Mouse (Mus musculus) retina, postnatal 7 days (tissue): ENCODE measurements at regions not wholly inside any gene's neighbourhood (a gene's known extent, or its start where the extent isn't known, plus 50 kb on each side); places are given as distances from the start of the nearest gene placed in this dataset.
"Not testable (repeated sequence)": the region's sequence is repeated elsewhere in the genome, so short reads cannot be mapped to it uniquely, and the experiment has no call there.

Experiments used
- DNase-seq: peaks from one replicate; pipeline ENCODE4 v3.0.0-alpha.2; 2012; ENCODE audit warnings: low read depth, low spot score

DNA sequence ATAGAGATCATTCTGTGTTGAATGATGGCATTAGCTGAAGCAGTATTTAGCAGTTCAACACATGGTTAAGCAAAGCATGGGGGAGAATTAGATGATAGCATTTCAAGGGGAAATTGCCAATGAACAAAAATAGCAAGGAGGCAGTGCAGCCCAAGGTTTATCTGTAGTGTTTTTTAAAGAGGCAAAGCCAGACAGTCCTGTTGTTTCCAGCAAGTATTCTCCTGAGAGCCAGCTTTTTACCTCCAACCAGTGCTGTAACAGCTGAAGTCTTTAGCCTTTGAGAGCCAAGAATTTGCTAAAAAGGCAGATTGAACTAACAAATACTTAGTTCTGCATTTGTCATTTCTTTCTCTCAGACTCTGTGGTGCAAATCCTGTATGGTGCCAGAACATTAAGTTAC lies 305.1 kb upstream of the Arx start:
- DNase-seq: no peak

DNA sequence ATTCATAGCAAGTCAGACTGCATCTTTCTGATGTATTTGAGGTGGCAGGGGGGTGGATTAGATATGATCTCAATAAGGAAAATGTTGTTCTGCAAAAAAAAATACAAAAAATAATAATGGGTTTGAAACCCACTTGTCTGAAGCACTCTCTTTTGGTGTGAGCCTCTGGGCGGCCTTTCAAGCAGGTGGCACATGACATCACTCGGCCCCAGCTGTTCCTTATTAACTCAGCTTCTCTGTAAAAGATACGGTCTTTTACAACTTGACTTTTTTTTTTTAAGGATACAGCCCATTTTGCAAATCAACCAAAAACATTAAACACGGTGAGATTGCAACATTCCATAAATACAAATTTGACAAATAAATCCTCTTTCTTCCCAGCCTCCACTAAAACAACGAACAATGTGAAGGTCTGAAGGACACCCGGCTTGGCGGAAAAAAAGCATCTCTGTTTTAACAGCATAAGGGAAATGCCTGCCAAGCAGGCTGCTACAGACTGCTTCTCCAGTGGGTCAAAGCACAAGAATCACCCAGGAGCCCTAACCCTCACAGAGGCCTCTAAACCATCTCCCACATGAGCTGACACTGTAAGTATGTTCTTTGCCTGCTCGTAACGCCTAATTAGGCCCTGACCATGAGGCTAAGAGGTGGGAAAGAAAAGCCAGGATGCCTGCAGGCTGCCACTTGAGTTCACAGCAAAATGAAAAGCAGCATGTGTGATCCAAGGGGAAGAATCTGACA lies 283.8 kb upstream of the Arx start:
- no peak for DNase-seq

DNA sequence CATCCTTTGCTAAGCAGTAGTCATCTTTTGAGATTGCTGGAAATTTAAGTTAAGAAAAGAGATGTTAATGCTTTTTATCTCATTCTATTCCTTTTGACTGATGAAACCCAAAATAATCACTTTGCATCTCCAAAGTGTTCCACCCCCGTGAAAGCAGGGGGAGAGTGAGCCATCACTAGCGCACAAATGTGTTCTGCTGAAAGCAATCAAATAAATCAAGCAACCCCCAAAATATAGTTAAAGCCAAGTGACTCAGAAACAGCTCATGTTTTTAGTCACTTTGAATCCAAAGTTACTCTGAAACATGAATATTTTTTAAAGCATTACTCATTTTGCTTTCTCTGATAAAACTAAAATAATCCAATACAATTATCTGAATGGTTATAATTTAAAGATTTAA lies 279.6 kb upstream of the Arx start:
- no peak for DNase-seq

DNA sequence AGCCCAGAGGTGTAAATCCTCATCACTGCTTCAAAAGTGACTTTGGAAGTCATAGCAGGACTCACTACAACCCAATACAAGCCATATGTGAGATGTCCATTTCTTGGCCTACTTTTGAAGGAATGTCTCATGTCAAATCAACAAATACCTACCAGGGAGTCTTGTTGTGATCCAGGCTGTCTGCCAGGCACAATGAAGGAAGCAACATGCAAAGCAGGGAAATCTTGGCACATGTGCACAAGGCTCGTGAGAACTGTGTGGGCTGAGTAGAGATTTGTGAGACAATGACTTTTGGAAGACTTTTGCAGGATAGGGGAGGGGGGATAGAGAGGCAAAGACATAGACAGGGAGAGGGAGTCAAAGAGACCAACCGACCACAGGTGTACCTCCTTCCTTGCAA lies 274.7 kb upstream of the Arx start:
- no peak for DNase-seq

DNA sequence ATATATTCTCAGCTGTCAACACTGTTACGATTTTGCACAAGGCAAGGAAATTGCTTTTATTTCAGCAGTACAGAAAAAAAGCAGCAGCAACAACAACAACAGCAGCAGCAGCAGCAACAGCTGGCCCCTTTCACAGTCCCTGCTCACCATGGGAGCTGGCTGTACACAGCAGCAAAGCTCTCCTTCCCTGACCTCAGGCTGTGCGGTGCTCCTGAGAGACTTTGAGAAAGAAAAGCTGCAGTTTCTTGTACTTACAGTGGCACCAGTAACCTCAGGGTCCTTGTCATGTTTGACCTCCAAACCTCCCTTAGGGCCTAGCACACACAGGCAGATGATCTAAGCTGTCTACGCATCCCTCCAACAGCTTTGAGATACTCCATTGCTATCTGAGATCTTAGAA lies 269.9 kb upstream of the Arx start:
- no peak for DNase-seq

DNA sequence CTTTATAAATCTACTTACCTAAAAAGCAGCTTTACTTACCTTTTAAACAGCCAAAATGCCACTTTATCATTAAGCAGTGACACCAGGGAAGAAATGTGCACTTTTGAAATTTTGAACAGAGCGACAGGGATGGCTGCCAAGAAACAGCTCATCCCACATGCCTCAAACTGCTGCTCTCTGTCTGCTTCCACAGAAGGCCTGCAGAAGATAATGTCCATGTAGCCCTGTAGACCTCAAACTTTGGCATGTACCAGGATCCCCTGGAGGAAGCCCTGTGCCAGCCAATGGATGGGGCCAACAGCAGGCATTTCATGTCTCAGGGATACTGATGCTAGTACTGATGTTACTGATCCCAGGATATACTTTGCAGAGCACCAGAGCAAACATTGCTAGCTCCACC lies 245.1 kb upstream of the Arx start:
- DNase-seq: no peak

DNA sequence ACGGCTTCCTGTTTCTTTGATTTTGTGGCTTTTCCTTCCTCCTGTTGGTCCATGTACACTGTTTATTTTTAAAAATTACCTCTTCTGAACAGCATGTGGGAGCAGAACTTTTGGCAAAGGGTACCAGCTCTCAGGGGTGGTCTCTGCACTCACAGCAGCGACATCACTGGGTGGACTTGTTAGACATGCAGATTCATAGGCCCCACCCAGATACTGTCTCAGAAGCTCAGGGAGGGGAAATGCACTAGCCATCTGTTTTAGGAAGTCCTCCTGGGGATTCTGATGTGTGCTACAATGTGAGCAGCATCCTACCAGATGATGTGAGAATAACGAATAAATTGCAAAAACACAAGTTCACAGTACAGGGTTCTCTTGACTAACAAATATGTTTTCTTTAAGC lies 243.5 kb upstream of the Arx start:
- DNase-seq: no peak

DNA sequence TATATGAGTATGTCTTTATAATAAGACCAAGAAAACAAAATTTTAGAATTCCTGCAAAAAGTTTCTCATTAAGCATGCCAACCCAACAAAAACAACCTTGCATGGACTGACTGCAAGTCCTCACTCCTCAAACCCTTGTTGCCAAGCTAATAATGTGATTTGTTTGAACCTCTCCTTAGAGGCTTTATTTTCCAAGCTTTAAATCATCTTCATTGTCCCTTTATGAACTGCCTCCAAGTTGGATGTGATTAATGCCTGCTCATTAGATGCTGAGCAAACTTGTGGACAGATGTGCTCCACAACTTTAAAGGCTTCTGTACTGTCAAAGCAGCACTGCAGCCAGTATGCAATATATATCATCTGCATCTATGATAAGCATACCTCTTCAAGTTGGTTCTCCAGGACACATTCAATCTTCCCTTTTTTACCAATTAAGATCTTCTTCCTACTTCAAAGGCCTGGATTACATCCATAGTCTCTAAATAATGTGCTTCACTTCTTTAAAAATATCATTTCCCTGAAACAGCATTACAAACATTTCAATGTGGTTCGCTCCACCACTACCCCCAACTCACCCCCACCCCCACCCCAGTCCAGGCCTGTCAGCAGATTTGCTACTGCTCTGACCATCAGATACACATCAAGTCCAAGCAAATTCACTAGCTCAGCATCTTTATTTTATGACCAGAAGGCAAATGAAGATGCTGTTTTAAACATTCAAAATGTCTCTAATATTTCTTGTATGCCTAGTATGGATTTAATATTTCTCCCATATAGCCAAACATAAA lies 237.1 kb upstream of the Arx start:
- DNase-seq: no peak

DNA sequence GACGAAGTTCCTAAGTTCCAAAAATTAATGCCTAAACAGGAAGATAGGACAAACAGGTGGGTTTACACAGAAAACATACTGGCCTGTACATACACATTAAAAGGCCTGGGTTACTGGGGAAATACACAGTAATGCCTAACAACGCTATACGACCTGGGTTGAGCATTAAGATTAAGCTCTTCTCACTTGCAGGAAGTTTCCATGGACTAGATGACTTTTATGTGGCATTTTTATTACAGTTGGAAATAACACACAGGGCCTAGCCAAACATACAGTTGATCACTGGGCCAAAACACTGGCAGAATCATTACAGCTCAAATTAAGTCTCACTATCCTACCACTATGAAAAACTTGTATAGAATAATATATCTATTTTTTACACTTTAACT lies 236.5 kb upstream of the Arx start:
- no peak for DNase-seq

DNA sequence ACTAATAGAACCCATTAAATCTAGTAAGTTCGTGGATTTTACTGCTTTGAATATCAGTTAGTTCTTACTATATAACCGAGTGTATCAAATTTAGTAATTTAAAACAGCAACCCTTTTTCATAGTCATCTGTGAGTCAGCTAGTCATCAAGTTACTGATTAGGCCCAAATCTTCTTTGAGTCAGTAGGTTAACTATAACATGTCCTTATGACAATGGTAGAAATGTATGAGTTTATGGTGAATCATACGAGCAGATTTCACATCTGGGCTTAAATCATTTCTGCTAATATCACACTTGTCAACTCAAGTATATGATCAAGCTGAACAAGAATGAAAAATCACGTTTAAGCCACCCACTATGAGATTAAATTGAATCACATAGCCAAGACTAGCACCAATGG lies 226.7 kb upstream of the Arx start:
- DNase-seq: no peak

DNA sequence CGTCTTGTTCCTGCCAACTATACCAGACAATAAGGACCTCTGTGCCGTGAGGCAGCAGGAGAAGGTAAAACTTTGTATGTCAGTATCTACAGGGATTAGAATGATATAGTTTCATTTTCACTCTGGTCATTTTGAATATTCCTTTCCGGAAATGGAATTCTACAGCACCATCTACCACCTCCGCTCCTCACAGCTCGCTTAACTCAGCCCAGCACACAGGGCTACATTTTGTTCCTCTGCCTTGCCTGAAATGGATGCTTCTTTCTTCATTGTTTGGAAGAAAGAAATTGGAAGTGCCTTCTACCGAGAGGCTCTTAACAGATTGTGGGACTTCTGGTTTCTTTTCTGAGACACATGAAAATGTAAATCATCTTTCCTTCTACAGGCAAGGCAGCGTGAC lies 217.4 kb upstream of the Arx start:
- DNase-seq: no peak

DNA sequence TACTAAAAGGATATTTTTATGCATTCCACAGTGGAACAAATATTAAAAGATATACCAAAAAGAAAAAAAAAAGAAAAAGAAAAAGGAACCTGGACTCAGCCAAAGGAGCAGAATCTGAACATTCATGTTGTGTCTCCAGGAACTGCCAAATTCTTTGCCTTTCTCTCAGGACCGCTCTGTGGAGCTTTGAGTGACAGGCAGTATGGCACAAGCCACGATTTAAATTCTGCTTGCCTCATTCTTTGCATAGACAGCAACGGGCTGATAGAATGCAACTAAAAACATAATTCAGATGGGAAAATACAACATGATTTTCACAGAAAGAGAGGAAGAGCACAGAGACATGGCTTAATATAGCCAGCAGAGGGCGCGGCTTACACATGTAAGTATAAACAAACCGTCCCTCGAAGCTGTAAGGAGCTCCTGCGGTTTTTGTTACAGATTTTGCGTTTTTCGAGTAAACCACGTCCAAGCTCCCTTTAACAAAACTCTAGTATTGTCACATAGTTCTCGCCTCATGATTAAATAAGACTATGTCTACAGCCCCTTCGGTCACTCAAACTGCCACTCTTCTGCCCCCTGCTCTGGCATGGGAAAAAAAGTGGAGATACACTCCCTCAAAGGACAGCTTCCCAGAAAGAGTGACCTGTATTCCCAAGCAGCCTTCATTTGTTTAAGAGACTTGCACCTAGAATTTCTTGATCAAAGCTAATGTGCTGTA lies 216.5 kb upstream of the Arx start:
- DNase-seq: peak; percentile 28

DNA sequence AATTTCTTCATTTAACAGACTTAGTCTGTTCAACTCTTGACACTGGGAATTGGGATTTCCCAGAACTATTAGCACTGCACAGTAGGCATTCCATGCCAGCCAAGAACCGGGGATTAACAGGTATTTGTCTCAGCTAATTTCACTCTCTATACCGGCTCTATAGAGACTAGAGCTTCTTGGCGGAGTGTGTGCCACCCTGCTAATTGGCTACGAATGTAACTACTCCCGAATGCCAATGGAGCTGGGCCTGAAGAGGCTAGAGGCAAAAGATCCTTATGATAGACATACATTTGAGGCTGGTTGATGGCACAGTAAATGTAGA lies 216.0 kb upstream of the Arx start:
- no peak for DNase-seq

DNA sequence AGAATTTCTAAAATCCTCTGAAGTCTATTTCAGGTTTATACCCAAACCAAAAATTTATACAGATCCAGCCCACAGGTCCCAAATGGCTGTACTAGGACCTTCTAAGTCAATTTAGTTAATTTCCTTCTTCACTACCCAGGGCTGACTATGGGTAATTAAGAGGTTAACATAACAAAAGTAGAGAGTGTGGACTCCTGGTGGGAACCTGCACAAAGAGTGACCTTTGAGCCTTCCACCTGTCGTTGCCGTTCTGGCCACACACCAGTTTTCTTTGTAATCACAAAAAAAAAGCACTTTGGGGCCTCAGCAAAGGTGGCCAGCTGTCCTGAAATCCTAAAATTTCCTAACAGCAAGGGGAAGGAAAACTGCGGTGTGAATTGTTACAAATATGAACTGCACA lies 197.3 kb upstream of the Arx start:
- DNase-seq: no peak

DNA sequence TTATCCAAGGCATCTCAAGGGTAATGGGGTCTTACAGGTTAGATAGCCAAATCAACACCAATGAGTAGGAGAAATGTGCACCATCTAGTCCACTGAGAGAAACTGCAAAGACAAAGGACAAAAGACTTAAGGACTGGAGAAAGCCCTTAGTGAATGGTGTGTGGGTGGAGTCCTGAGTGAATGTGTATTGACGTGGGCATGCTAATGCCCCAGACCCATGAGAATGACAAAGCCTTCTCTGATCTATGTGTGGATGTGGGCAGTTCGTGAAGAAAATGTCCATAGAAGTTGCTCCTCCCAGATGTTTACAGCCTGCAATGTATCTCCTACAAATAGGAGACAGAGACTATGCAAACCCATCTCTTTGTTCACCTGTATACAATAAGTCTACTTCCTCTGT lies 188.7 kb upstream of the Arx start:
- DNase-seq: no peak

DNA sequence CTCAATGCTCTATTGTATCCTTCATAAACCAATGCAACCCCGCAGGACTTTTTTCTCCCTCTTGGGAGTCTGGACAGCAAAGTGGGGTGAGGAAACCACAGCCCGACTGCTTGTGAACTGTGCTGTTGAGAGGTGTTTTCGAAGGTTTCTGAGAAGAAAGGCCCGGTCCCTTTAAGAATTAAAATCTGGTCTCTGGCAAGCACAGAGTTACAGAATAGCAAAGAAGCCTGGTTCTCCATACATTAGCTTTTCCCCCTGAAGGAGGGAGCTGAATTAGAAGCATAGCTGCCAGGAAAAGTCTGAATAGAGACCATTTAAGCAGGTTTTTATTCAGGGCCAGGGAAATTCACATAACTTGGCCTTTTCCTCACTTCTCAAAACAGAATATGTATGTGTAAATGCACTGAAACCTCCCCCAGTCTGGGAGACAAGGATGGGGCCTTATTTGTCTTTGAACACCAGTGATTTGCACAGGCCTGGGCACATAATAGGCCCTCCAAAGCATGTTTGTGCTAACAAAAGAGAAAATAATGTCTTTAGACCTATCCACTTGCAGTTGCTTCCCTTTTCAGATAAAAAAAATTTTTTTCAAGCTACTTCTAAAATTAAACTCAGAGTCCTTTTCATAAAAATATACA lies 178.2 kb upstream of the Arx start:
- DNase-seq: no peak

DNA sequence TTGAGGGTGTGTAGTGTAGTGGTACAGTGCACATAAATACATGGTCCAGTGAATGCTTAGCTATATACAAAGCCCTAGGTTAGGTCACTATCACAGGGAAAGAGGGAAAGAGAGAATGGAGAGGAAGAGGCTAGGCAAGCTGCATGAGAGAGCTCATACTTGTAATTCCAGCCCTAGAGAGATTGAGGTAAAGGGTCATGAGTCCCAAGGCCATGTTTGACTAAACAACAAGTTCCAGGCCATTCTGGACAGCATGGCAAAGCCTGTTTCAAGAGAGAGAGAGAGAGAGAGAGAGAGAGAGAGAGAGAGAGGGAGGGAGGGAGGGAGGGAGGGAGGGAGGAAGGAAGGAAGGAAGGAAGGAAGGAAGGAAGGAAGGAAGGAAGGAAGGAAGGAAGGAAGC lies 131.9 kb upstream of the Arx start:
- DNase-seq: not testable (repeated sequence)

DNA sequence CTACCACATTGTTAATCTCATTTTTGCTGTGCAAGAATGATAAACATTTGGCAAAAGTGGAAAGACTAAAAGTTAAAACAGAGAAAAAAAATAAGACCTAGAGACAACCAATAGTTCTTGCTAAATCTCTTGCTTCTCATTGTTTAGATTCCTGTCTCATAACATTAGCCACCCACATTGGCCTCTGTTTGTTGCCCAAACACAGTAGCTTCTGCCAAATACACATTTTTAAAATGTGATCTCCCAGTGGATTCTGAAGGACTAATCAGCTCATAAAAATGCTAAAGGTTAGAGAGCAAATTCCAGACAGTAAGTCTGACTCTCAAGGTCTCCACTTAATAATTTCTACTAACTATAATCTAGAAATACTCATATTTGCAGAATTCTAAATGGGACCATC lies 127.1 kb upstream of the Arx start:
- no peak for DNase-seq

DNA sequence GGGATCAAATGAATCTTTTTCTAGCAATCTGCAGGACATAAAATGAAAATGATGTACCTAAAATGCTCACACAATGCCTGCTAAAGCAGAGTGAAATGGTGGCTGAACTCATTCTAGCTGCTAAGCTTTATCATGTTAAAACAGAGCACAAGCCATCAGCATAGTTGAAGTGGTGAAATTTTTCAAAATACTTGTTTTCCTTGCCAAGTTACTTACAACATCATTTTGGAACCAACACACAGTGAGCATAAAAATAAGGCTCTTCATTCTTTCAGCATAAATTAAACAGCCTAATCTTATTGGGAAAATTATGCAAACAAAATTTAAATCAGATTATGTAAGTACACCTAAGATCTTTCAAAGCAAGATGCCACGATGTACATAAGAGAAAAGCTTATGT lies 125.3 kb upstream of the Arx start:
- no peak for DNase-seq
